Mouse (Mus musculus): ENCODE results near the gene Mdfi. TPM values are rescaled to one million over a fixed set of nuclear protein-coding genes. Genes with fewer than 3 reads are reported as not detected.

Gene Mdfi
- polyA plus RNA-seq, 1 experiment from 2014 or later = 2.7 TPM

GRCm38 (mm10) chr17:47814496-47814895 lies 20.0 kb downstream of the Mdfi start:
- Histone ChIP-seq H3K4me2 (ENCODE audit: low read length) (no peak overlapping the region), H3K27ac (ENCODE audit: low read depth, low read length) (no peak overlapping the region), H3K9ac (ENCODE audit: low read depth, low read length) (no peak overlapping the region), H3K4me1 (ENCODE audit: control insufficient read depth, insufficient read depth, low read depth, low read length) (peaks cover 8% of the 10 kb centered on the region), H3K4me3 (ENCODE audit: low read length) (no peak overlapping the region), H3K27me3 (replicated peaks; ENCODE audit: control insufficient read depth, insufficient read depth, low read length) (no peaks in the 10 kb centered on the region), H3K36me3 (ENCODE audit: control insufficient read depth, insufficient read depth, low read length) (no peaks in the 10 kb centered on the region), H3K9me3 (ENCODE audit: control insufficient read depth, low read length) (no peaks in the 10 kb centered on the region)
- ATAC-seq = peak; percentile 46; the same call in 1 of the 2 replicates
- 21% methylated on average over 6 of the region's 6 CpGs for WGBS

DNA sequence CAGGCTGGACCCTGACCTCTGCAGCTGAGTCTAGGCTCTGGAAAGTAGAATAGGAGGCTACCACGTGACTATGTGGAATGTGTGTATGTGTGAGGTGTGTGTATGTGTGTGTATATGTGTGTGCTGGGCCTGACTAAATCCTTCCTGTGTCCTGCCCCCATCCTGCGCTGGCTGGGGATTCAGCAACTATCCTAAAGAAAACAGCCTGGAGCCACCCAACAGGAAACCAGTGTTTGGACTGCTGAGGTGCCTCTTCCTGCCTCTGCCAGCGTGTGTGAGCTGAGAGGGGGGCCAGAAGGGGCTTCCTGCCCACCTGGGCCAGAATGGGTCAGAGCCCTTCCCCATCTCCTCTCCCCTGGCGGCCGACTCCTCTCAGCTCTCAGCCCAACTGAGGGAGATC lies 20.9 kb downstream of the Mdfi start:
- no peak overlapping the region for H3K9ac ChIP-seq (ENCODE audit: low read depth, low read length)
- H3K4me2 ChIP-seq (ENCODE audit: low read length) = no peak overlapping the region
- no peaks in the 10 kb centered on the region for H3K36me3 ChIP-seq (ENCODE audit: control insufficient read depth, insufficient read depth, low read length)
- H3K4me3 ChIP-seq (ENCODE audit: low read length) = no peak overlapping the region
- ATAC-seq = peak; percentile 32; the same call in 1 of the 2 replicates
- WGBS = 72% methylated on average over 5 of the region's 5 CpGs
- peaks cover 8% of the 10 kb centered on the region for H3K4me1 ChIP-seq (ENCODE audit: control insufficient read depth, insufficient read depth, low read depth, low read length)
- H3K27me3 ChIP-seq (replicated peaks; ENCODE audit: control insufficient read depth, insufficient read depth, low read length) = no peaks in the 10 kb centered on the region
- no peaks in the 10 kb centered on the region for H3K9me3 ChIP-seq (ENCODE audit: control insufficient read depth, low read length)
- no peak overlapping the region for H3K27ac ChIP-seq (ENCODE audit: low read depth, low read length)

DNA sequence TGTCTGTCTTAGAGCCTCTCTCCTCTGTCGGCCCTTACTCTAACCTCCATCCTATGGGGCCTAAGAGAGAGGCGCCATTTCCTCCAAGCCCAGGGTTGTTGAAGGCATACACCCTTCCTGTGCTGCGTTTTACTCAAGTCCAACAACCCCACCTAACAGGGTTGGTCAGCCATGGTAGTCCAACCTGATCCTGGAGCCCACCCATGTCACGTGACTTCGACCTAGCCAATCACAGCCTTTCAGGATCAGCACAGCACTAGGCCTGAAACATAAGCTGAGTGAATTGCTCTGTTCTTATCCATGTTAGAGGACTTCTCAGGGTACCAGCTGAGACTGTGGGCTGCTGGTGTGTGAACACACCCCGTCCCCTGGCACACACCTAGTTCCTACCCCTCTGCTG lies 22.3 kb downstream of the Mdfi start:
- WGBS = 91% methylated on average over 5 of the region's 6 CpGs
- no peaks in the 10 kb centered on the region for H3K36me3 ChIP-seq (ENCODE audit: control insufficient read depth, insufficient read depth, low read length)
- no peak overlapping the region for H3K27ac ChIP-seq (ENCODE audit: low read depth, low read length)
- no peak overlapping the region for H3K9ac ChIP-seq (ENCODE audit: low read depth, low read length)
- H3K4me1 ChIP-seq (ENCODE audit: control insufficient read depth, insufficient read depth, low read depth, low read length) = peaks cover 8% of the 10 kb centered on the region
- ATAC-seq = no peak
- no peak overlapping the region for H3K4me2 ChIP-seq (ENCODE audit: low read length)
- no peaks in the 10 kb centered on the region for H3K9me3 ChIP-seq (ENCODE audit: control insufficient read depth, low read length)
- H3K4me3 ChIP-seq (ENCODE audit: low read length) = no peak overlapping the region
- no peaks in the 10 kb centered on the region for H3K27me3 ChIP-seq (replicated peaks; ENCODE audit: control insufficient read depth, insufficient read depth, low read length)

GRCm38 (mm10) chr17:47811265-47811800 lies 23.2 kb downstream of the Mdfi start:
- 48% methylated on average over 15 of the region's 15 CpGs for WGBS
- peaks cover 8% of the 10 kb centered on the region for H3K4me1 ChIP-seq (ENCODE audit: control insufficient read depth, insufficient read depth, low read depth, low read length)
- H3K27ac ChIP-seq (ENCODE audit: low read depth, low read length) = no peak overlapping the region
- no peak for ATAC-seq
- H3K36me3 ChIP-seq (ENCODE audit: control insufficient read depth, insufficient read depth, low read length) = no peaks in the 10 kb centered on the region
- H3K4me3 ChIP-seq (ENCODE audit: low read length) = no peak overlapping the region
- no peaks in the 10 kb centered on the region for H3K27me3 ChIP-seq (replicated peaks; ENCODE audit: control insufficient read depth, insufficient read depth, low read length)
- H3K9me3 ChIP-seq (ENCODE audit: control insufficient read depth, low read length) = no peaks in the 10 kb centered on the region
- no peak overlapping the region for H3K9ac ChIP-seq (ENCODE audit: low read depth, low read length)
- no peak overlapping the region for H3K4me2 ChIP-seq (ENCODE audit: low read length)

DNA sequence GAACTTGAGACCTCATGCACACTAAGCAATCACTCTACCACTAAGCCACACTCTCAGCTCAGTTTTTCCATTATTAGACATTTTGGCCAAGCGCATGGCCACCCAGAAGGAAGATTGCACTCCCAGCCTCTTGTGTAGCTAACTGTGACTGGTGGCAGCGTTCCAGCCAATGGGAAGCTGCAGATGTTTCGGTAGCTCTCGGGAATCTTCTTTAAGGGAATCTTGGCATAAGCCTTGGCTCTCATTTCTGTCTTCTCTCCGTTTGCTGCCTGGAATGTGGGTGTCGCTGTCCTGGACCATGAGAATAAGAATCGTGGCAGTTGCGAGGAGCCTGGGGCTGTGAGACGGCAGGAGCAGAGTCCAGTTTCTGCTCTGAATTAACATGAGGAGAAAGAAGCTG lies 28.3 kb downstream of the Mdfi start:
- peaks cover 2% of the 10 kb centered on the region; the same call in 1 of the 2 replicates for H3K27me3 ChIP-seq (replicated peaks; ENCODE audit: control insufficient read depth, insufficient read depth, low read length)
- no peaks in the 10 kb centered on the region for H3K36me3 ChIP-seq (ENCODE audit: control insufficient read depth, insufficient read depth, low read length)
- no peak overlapping the region for H3K9ac ChIP-seq (ENCODE audit: low read depth, low read length)
- ATAC-seq = no peak
- 45% methylated on average over 9 of the region's 9 CpGs for WGBS
- no peaks in the 10 kb centered on the region for H3K9me3 ChIP-seq (ENCODE audit: control insufficient read depth, low read length)
- no peak overlapping the region for H3K4me2 ChIP-seq (ENCODE audit: low read length)
- no peaks in the 10 kb centered on the region for H3K4me1 ChIP-seq (ENCODE audit: control insufficient read depth, insufficient read depth, low read depth, low read length)
- H3K4me3 ChIP-seq (ENCODE audit: low read length) = no peak overlapping the region
- H3K27ac ChIP-seq (ENCODE audit: low read depth, low read length) = no peak overlapping the region

DNA sequence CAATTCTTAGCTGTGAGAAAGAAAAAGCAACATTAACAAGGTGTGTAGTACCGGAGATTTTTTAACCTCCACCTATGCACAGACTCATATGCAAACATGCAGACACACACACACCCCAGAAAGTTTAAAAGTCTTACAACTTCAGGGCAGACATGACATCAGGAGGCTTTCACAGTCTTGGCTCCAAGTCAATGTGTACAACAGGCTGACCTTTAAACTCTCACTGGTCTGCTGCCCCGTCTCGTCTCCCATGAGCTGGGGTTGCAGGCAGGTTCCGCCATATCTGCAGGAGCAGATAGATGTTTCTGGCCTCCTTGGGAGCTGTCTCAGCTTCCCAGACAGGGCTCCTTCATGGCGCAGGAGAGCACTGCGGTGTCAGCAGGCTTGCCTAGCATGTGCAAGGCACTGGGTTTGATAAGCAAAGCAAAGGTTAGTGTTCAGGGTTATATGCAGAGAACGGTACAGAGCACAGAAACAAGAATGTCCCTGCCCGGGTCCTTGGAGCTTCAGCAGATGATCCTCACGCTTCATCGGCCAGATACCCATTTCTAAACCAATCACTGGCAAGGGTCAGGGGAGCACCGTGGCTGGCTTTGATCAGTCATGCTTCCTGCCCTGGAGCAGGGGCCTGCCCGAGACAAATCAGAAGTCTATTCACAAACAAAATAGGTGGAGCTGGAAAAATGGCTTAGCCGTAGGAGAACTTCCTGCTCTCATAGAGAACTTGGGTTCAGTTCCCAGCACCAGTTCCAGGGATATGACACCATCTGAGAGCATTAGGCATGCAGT lies 29.2 kb downstream of the Mdfi start:
- H3K4me2 ChIP-seq (ENCODE audit: low read length) = no peak overlapping the region
- ATAC-seq = no peak
- H3K9me3 ChIP-seq (ENCODE audit: control insufficient read depth, low read length) = no peaks in the 10 kb centered on the region
- H3K9ac ChIP-seq (ENCODE audit: low read depth, low read length) = no peak overlapping the region
- no peak overlapping the region for H3K27ac ChIP-seq (ENCODE audit: low read depth, low read length)
- 33% methylated on average over 13 of the region's 13 CpGs for WGBS
- no peaks in the 10 kb centered on the region for H3K36me3 ChIP-seq (ENCODE audit: control insufficient read depth, insufficient read depth, low read length)
- no peak overlapping the region for H3K4me3 ChIP-seq (ENCODE audit: low read length)
- H3K4me1 ChIP-seq (ENCODE audit: control insufficient read depth, insufficient read depth, low read depth, low read length) = no peaks in the 10 kb centered on the region
- peaks cover 2% of the 10 kb centered on the region; the same call in 1 of the 2 replicates for H3K27me3 ChIP-seq (replicated peaks; ENCODE audit: control insufficient read depth, insufficient read depth, low read length)

DNA sequence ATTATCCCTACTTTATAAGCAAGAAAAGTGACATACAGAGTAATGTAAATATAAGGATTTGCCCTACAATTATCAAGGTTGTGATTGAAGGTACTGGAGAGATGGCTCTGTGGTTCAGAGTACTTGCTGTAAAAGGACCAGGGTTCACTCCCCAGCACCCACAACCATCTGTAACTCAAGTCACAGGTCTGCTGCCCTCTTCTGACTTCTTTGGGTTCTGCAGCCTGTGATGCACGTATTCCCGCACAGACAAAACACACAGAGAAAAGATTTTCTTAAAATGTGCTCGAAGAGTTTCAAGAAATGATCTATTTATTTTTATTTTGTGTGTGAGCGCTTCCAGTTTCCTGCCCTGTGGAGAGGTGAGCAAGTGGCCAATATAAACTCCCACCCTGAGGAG lies 30.8 kb downstream of the Mdfi start:
- Histone ChIP-seq H3K9me3 (ENCODE audit: control insufficient read depth, low read length) (no peaks in the 10 kb centered on the region), H3K36me3 (ENCODE audit: control insufficient read depth, insufficient read depth, low read length) (no peaks in the 10 kb centered on the region), H3K27me3 (replicated peaks; ENCODE audit: control insufficient read depth, insufficient read depth, low read length) (peaks cover 2% of the 10 kb centered on the region; the same call in 1 of the 2 replicates), H3K27ac (ENCODE audit: low read depth, low read length) (no peak overlapping the region), H3K4me2 (ENCODE audit: low read length) (no peak overlapping the region), H3K9ac (ENCODE audit: low read depth, low read length) (no peak overlapping the region), H3K4me3 (ENCODE audit: low read length) (no peak overlapping the region), H3K4me1 (ENCODE audit: control insufficient read depth, insufficient read depth, low read depth, low read length) (no peaks in the 10 kb centered on the region)
- ATAC-seq = no peak
- 93% methylated on average over 4 of the region's 4 CpGs for whole genome bisulfite sequencing

DNA sequence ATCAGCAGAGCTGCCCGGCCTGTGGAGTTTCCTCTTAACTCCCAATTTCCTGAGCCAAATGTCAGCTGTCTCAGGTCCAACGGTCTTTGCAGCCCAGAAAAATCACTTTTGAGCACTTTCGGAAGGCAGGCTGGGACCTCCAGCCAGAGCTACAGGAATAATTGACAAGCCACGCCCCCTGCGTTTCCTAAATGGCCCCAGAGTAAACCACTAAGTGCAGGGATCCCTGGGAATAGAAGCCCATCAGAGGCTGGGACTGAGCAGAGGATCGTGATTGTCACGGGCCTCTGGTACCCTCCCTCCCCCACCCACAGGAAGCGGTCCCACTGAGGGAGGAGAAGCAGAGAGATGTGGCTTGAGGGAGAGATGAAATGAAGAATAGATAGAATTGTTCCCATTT lies 31.7 kb downstream of the Mdfi start:
- no peaks in the 10 kb centered on the region for H3K36me3 ChIP-seq (ENCODE audit: control insufficient read depth, insufficient read depth, low read length)
- no peak for ATAC-seq
- H3K4me3 ChIP-seq (ENCODE audit: low read length) = no peak overlapping the region
- WGBS = 15% methylated on average over 8 of the region's 8 CpGs
- H3K9ac ChIP-seq (ENCODE audit: low read depth, low read length) = no peak overlapping the region
- no peak overlapping the region for H3K4me2 ChIP-seq (ENCODE audit: low read length)
- H3K4me1 ChIP-seq (ENCODE audit: control insufficient read depth, insufficient read depth, low read depth, low read length) = no peaks in the 10 kb centered on the region
- H3K9me3 ChIP-seq (ENCODE audit: control insufficient read depth, low read length) = no peaks in the 10 kb centered on the region
- H3K27me3 ChIP-seq (replicated peaks; ENCODE audit: control insufficient read depth, insufficient read depth, low read length) = peaks cover 2% of the 10 kb centered on the region; the same call in 1 of the 2 replicates
- no peak overlapping the region for H3K27ac ChIP-seq (ENCODE audit: low read depth, low read length)

- Histone ChIP-seq H3K4me2 (ENCODE audit: low read length) (no peak overlapping the region), H3K27ac (ENCODE audit: low read depth, low read length) (no peak overlapping the region), H3K27me3 (replicated peaks; ENCODE audit: control insufficient read depth, insufficient read depth, low read length) (peaks cover 2% of the 10 kb centered on the region; the same call in 1 of the 2 replicates), H3K9me3 (ENCODE audit: control insufficient read depth, low read length) (no peaks in the 10 kb centered on the region), H3K4me1 (ENCODE audit: control insufficient read depth, insufficient read depth, low read depth, low read length) (peaks cover 6% of the 10 kb centered on the region; the same call in 1 of the 2 replicates), H3K36me3 (ENCODE audit: control insufficient read depth, insufficient read depth, low read length) (no peaks in the 10 kb centered on the region), H3K9ac (ENCODE audit: low read depth, low read length) (no peak overlapping the region), H3K4me3 (ENCODE audit: low read length) (no peak overlapping the region)
- ATAC-seq = no peak
- WGBS = 78% methylated on average over 9 of the region's 9 CpGs
Observed at GRCm38 (mm10) chr17:47797383-47797782, 37.1 kb downstream of the Mdfi start.

Data from hindbrain, embryonic 16.5 days (tissue).